19 mouse cellular contexts compared by ENCODE assay signal in the genomic region with DNA sequence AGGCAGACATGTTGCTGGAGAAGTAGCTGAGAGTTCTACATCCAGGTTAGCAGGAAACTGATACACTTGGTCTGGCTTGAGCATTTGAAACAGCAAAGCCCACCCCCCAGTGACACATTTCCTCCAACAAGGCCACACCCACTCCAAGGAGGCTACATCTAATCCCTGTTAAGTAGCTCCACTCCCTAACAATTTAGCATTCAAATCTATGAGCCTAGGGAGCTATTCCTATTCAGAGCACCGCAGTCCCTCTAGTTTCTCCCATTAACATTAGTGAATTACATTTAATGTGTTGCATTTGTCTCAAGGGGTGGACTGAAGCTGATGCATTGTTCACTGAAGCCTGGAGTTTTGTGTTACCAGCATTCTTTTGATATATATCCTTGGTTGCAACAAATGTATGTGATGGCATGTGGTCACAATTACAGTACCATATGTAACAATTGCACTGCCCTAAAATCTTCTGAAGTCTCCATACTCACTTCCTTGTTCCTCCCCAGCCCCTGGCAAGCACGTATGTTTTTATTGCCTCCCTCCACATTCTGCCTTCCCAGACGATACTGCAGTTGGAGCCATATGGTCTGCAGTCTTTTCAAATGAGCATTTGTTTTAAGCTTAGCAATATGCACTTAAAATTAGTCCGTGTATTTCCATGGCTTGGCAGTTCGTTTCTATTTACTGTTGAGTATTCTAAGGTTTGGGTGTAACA. TPM values are rescaled to one million over a fixed set of nuclear protein-coding genes. Genes with fewer than 3 reads are reported as not detected.
A peak's percentile ranks its signal among the peaks of the same experiment; 100 is the strongest.
DNase-seq lines count a peak whose midpoint lies in the region; ATAC-seq lines count a peak whose summit lies in the region.
"Had no signal": no experiment of that assay in that cellular context is flagged by ENCODE, and none has a peak within 500 bp of the region (broad histone marks: within the 10 kb centered on the region; RNA-seq: fewer than 3 reads in every experiment).

No protein-coding gene starts in this region.

- no peaks in the 10 kb centered on the region for H3K27me3 ChIP-seq in embryonic facial prominence, embryonic 15.5 days
- no peaks in the 10 kb centered on the region for H3K27me3 ChIP-seq in limb, embryonic 12.5 days
- H3K27me3 ChIP-seq: heart, embryonic 13.5 days; intestine, embryonic 15.5 days; midbrain, embryonic 15.5 days; neural tube, embryonic 12.5 days had no signal

- H3K9me3 ChIP-seq in embryonic facial prominence, embryonic 15.5 days (replicated peaks) = no peaks in the 10 kb centered on the region
- H3K9me3 ChIP-seq in limb, embryonic 12.5 days = no peaks in the 10 kb centered on the region
- H3K9me3 ChIP-seq: heart, embryonic 13.5 days; hindbrain, embryonic 10.5 days; intestine, embryonic 15.5 days; midbrain, embryonic 15.5 days; neural tube, embryonic 12.5 days had no signal

- H3K36me3 ChIP-seq in embryonic facial prominence, embryonic 15.5 days = no peaks in the 10 kb centered on the region
- H3K36me3 ChIP-seq in limb, embryonic 12.5 days = no peaks in the 10 kb centered on the region
- H3K36me3 ChIP-seq: heart, embryonic 13.5 days; hindbrain, embryonic 10.5 days; intestine, embryonic 15.5 days; midbrain, embryonic 15.5 days; neural tube, embryonic 12.5 days had no signal

- peak; percentile 78 for ATAC-seq in frontal cortex, adult (ENCODE audit: low TSS enrichment)
- peak; percentile 54; the same call in 1 of the 2 replicates for ATAC-seq in embryonic facial prominence, embryonic 15.5 days (ENCODE audit: insufficient number of reproducible peaks, low FRiP score, low TSS enrichment, low read depth)
- ATAC-seq in limb, embryonic 12.5 days (ENCODE audit: insufficient number of reproducible peaks, insufficient read depth, low FRiP score, low TSS enrichment, low read depth) = peak; percentile 87
- ATAC-seq in erythroid progenitor cell, adult 5-6 weeks (replicated peaks; ENCODE audit: low FRiP score, poor library complexity, severe bottlenecking) = no peak
- ATAC-seq: intestine, embryonic 15.5 days; midbrain, embryonic 15.5 days had no signal

- WGBS in embryonic facial prominence, embryonic 15.5 days = 37% methylated on average over 5 of the region's 5 CpGs
- WGBS in limb, embryonic 12.5 days = 29% methylated on average over 5 of the region's 5 CpGs

- H3K9ac ChIP-seq in embryonic facial prominence, embryonic 15.5 days = no peak overlapping the region
- no peak overlapping the region for H3K9ac ChIP-seq in limb, embryonic 12.5 days (replicated peaks)
- H3K9ac ChIP-seq: heart, embryonic 13.5 days; intestine, embryonic 15.5 days; midbrain, embryonic 15.5 days; neural tube, embryonic 12.5 days had no signal

- DNase-seq in frontal cortex, postnatal 25 days (ENCODE audit: low spot score in 2 of 2) = no peak
- peak; percentile 41 for DNase-seq in ZHBTc4 (ENCODE audit: low read depth, low spot score)
- DNase-seq in kidney, postnatal 14 days = no peak
- DNase-seq in B cell, adult 2 months = no peak
- DNase-seq: adrenal gland, postnatal 36 days; cerebellum, adult 11 months; gastrocnemius, postnatal 25 days; lung, adult 18-20 months had no signal

- no peak overlapping the region for H3K4me3 ChIP-seq in embryonic facial prominence, embryonic 15.5 days (replicated peaks)
- no peak overlapping the region for H3K4me3 ChIP-seq in limb, embryonic 12.5 days (replicated peaks)
- H3K4me3 ChIP-seq: heart, embryonic 13.5 days; hindbrain, embryonic 10.5 days; intestine, embryonic 15.5 days; midbrain, embryonic 15.5 days; neural tube, embryonic 12.5 days had no signal

- H3K27ac ChIP-seq in embryonic facial prominence, embryonic 15.5 days (replicated peaks) = peak overlapping the region; percentile 67
- H3K27ac ChIP-seq in limb, embryonic 12.5 days = peak overlapping the region; percentile 76
- H3K27ac ChIP-seq: heart, embryonic 13.5 days; hindbrain, embryonic 10.5 days; intestine, embryonic 15.5 days; kidney, postnatal 0 days; macrophage; midbrain, embryonic 15.5 days; neural tube, embryonic 12.5 days had no signal

- H3K4me2 ChIP-seq in embryonic facial prominence, embryonic 15.5 days (replicated peaks) = no peak overlapping the region
- H3K4me2 ChIP-seq in limb, embryonic 12.5 days = no peak overlapping the region
- H3K4me2 ChIP-seq: heart, embryonic 13.5 days; intestine, embryonic 15.5 days; midbrain, embryonic 15.5 days; neural tube, embryonic 12.5 days had no signal

- H3K4me1 ChIP-seq in embryonic facial prominence, embryonic 15.5 days = no peaks in the 10 kb centered on the region
- H3K4me1 ChIP-seq in limb, embryonic 12.5 days (replicated peaks) = no peaks in the 10 kb centered on the region; the same call in 1 of the 2 replicates
- H3K4me1 ChIP-seq: hindbrain, embryonic 10.5 days; intestine, embryonic 15.5 days; midbrain, embryonic 15.5 days; neural tube, embryonic 12.5 days had no signal

RNA-seq across cellular contexts. Expression of a gene that starts 10.3 kb away (rescaled TPM):
- 92.9 and 159 TPM in 2 replicates for polyA plus RNA-seq in embryonic facial prominence, embryonic 15.5 days (2015; fragmentation: Nextera tagmentation; extraction: Ambion mirVana)
- 35.9 and 36.7 TPM in 2 replicates for polyA plus RNA-seq in limb, embryonic 12.5 days (2016; fragmentation: Nextera tagmentation; extraction: Ambion mirVana)
- under 0.01 TPM in 1 of 2 replicates, not detected in the other for total RNA-seq in erythroid progenitor cell, adult 5-6 weeks (2015; ENCODE audit: low replicate concordance)
- under 0.01 TPM in 2 replicates for total RNA-seq in erythroid progenitor cell, adult 5-6 weeks (2017; ENCODE audit: low replicate concordance)
- polyA plus RNA-seq: macrophage had no signal
